Mouse (Mus musculus) forebrain, postnatal 0 days (tissue): ENCODE results near the gene Pcbd1. TPM values are rescaled to one million over a fixed set of nuclear protein-coding genes. Genes with fewer than 3 reads are reported as not detected.

ENCODE experiments used
- ATAC-seq: fragments of 200-750 bp; cut with Nextera tagmentation; 2 replicates; pipeline ENCODE4 v1.8.0; 2017; ENCODE audit warnings: mild to moderate bottlenecking, moderate library complexity
- DNase-seq: peaks from one replicate; pipeline ENCODE4 v3.0.0-alpha.2; 2015
- H3K27ac ChIP-seq: fragments of 300-500 bp; sonication (generic); 2 replicates; pipeline ENCODE4 v1.5.1; 2014; ENCODE audit warnings: low read depth, mild to moderate bottlenecking, antibody characterized with exemption, low read length, moderate library complexity, mixed read lengths
- H3K27me3 ChIP-seq: fragments of 300-500 bp; sonication (generic); 2 replicates; pipeline ENCODE4 v1.6.1; 2014; ENCODE audit warnings: mild to moderate bottlenecking, low read length, mixed read lengths; ENCODE audit not compliant: insufficient read depth
- H3K36me3 ChIP-seq: fragments of 300-500 bp; sonication (generic); 2 replicates; pipeline ENCODE4 v1.6.1; 2014; ENCODE audit warnings: mild to moderate bottlenecking, moderate library complexity; ENCODE audit not compliant: insufficient read depth
- H3K4me1 ChIP-seq: fragments of 300-500 bp; sonication (generic); 2 replicates; pipeline ENCODE4 v1.6.1; 2014; ENCODE audit warnings: antibody characterized with exemption; ENCODE audit not compliant: insufficient read depth
- H3K4me2 ChIP-seq: fragments of 300-500 bp; sonication (generic); 2 replicates; pipeline ENCODE4 v1.6.1; 2014; ENCODE audit warnings: low read depth, mild to moderate bottlenecking, moderate library complexity
- H3K4me3 ChIP-seq: fragments of 300-500 bp; sonication (generic); 2 replicates; pipeline ENCODE4 v1.5.1; 2014; ENCODE audit warnings: low read depth, low read length, mixed read lengths
- H3K9ac ChIP-seq: fragments of 300-500 bp; sonication (generic); 2 replicates; pipeline ENCODE4 v1.6.1; 2014; ENCODE audit warnings: mild to moderate bottlenecking
- H3K9me3 ChIP-seq: fragments of 300-500 bp; sonication (generic); 2 replicates; pipeline ENCODE4 v1.6.1; 2016; ENCODE audit warnings: low read length
- CTCF ChIP-seq: sonication (generic); IDR thresholded peaks from 2 replicates; pipeline ENCODE4 v1.5.1; 2016; ENCODE audit warnings: antibody characterized with exemption, control low read depth, low read depth
- WGBS: fragments of 180-500 bp; shearing (Covaris S2); extraction: QIAGEN DNeasy Blood & Tissue Kit; methylation state at CpG from one replicate; pipeline ENCODE4 v1.1.7; 2014; 5-methylcytosine and 5-hydroxymethylcytosine counted together
- microRNA-seq, 2 experiments: library from miRNA; unstranded; fragments of <30 nt; microRNA quantifications; one replicate each; pipeline ENCODE4; 2016
- polyA plus RNA-seq: library from polyadenylated mRNA; unstranded; fragments of >200 nt; fragmentation: Nextera tagmentation; extraction: Ambion mirVana; gene quantifications from 2 replicates; pipeline ENCODE4 v1.2.1, GENCODE M21; 2015
- total RNA-seq: library from RNA; depleted of rRNA; stranded (reverse); fragments of >200 nt; gene quantifications from 2 replicates; pipeline ENCODE4 v1.2.3, GENCODE M21; 2014; rRNA removed

Pcbd1 gene
- total and polyA plus RNA-seq, 2 experiments from 2014 or later = 13.6 to 47.8 TPM

DNA sequence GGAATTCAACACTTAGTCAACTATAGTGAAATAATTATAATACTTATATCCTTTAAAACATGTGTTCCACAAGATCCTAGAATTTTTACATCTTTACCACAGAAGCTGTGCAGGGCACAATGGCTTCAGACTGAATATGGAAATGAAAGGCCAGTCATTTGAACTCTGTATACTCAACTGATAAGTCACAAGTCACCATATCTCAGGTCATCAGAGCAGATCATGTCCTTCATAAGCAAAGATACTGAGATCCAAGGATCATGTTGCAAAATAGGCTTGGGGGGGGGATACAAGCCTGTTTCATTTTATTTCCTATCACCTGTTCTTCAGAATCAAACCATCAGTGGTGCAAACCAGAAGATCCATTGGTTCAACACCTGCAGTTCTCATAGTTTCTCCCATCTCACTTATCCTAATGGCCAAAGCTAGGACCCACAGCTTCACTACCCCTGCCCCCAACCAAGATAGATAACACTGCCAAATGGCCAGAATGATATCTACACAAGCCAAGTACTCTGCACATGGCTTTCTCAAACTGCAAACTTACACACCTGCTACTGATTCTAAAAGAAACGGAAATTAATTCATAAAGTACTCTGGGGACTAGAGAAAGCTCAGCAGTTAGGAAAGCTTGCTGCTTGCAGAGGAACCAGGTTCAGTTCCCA is 39.7 kb downstream of the Pcbd1 start:
- Histone ChIP-seq H3K9me3 (no peaks in the 10 kb centered on the region), H3K27me3 (no peaks in the 10 kb centered on the region), H3K4me3 (no peak overlapping the region), H3K27ac (no peak overlapping the region), H3K36me3 (0 out of 2 replicates have a peak, but pooled peaks cover 2% of the 10 kb centered on the region), H3K4me2 (no peak overlapping the region), H3K9ac (no peak overlapping the region), H3K4me1 (no peaks in the 10 kb centered on the region)
- ATAC-seq (no peak), DNase-seq (no peak)
- WGBS = 95% methylated on average over 1 of the region's 1 CpGs
- no peak for TF ChIP-seq CTCF

DNA sequence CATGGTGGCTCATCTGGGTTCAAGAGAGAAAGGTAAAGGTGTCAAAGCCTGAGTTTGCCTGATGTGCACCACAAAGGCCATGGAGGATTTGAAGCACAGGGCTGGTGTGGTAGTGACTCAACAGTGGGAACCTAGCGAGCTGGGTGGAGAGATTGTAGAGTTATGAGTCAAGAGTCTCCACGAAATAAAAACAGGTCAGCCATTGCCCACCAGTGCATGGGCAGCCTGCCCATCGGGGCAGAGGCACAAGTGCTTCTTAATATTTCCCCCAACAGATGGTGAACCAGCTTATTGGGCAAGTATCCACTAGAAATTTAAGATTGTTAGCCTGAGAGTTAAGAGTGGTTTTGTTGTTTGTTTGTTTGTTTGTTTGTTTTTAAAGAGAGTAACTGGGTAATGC is 41.8 kb downstream of the Pcbd1 start:
- Histone ChIP-seq H3K4me1 (no peaks in the 10 kb centered on the region), H3K27ac (no peak overlapping the region), H3K36me3 (0 out of 2 replicates have a peak, but pooled peaks cover 2% of the 10 kb centered on the region), H3K9me3 (no peaks in the 10 kb centered on the region), H3K9ac (no peak overlapping the region), H3K4me3 (no peak overlapping the region), H3K27me3 (no peaks in the 10 kb centered on the region), H3K4me2 (no peak overlapping the region)
- no peak for TF ChIP-seq CTCF
- 81% methylated on average over 3 of the region's 3 CpGs for WGBS
- DNase-seq (no peak), ATAC-seq (no peak)

DNA sequence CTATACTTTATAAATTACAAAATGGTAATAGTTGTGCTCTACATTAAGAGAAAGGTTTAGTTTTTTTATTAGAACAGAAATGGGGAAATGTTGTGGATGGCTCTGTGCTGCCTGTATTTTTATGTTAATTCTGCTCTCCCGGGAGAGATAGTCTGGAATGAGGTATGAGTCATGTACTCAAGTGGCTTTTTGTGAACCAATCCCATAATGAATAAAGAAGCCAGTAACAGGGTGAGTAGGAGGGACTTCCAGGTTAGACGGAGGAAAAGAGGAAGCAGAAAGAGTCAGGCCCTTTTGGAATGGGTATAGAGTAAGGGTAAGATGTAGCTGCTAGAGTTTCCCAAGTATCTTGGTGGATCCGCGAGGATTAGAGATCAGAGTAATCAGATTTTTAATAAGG is 44.9 kb downstream of the Pcbd1 start:
- no peak for ATAC-seq
- no peaks in the 10 kb centered on the region for H3K27me3 ChIP-seq
- 65% methylated on average over 4 of the region's 4 CpGs for WGBS
- no peak overlapping the region for H3K4me2 ChIP-seq
- no peak for DNase-seq
- H3K27ac ChIP-seq = no peak overlapping the region
- no peaks in the 10 kb centered on the region for H3K4me1 ChIP-seq
- no peak overlapping the region for H3K4me3 ChIP-seq
- no peak overlapping the region for H3K9ac ChIP-seq
- TF ChIP-seq CTCF = no peak
- no peaks in the 10 kb centered on the region for H3K9me3 ChIP-seq
- H3K36me3 ChIP-seq = peaks cover 2% of the 10 kb centered on the region; the same call in 1 of the 2 replicates

DNA sequence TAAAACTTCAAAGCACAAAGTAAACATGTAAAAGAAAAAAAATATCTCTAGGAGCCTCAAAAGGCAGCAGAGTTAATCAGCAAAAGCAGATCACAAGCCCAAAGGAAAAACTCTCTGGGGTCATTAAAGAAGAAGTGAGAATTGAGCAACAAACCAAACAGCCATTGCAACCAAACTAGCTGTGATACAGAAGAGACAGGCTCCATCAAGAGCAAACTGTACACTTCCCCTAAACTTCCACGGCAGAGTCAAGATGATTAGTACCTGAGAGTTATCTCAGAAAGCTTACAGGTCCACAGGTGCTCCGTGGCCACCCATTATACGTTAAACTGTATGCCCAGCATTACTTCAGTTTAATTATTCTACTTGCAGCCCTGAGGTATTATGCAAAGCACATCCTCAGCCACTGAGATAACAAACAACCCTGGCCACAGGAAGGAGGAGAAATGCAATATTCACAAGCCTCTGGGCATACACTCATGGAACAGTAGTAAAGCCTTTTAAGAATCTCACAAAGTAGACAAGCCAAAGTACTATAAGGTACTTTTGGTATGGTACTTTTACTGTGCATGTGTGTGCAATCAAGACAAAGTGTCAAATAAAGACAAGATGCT is 46.2 kb downstream of the Pcbd1 start:
- WGBS = 72% methylated on average over 3 of the region's 3 CpGs
- no peak for DNase-seq
- H3K9me3 ChIP-seq = no peaks in the 10 kb centered on the region

DNA sequence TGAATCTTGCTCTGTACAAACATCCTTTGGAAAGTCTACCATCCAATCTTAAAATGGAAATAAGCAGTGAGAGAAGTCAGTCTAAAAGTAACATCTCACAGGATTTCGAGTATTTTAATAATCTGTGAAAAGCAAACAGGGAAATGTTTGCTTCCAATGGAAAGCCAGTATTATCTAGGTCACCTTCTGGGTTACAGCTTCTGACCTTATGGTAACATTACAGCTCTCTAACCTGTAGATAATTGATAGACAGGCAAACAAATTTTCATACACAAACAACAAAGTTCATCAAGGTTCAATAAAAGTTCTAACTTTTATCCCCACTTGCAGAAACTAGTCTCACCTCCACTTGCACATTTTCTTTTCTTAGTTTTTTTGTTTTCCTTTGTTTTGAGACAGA is 48.4 kb downstream of the Pcbd1 start:
- H3K4me3 ChIP-seq = no peak overlapping the region
- no peak for TF ChIP-seq CTCF
- no peaks in the 10 kb centered on the region for H3K9me3 ChIP-seq
- no peaks in the 10 kb centered on the region for H3K27me3 ChIP-seq
- no peak overlapping the region for H3K27ac ChIP-seq
- ATAC-seq (no peak), DNase-seq (no peak)
- H3K4me1 ChIP-seq = no peaks in the 10 kb centered on the region
- WGBS = 74% methylated on average over 1 of the region's 1 CpGs
- peaks cover 3% of the 10 kb centered on the region; the same call in 1 of the 2 replicates for H3K36me3 ChIP-seq
- H3K4me2 ChIP-seq = no peak overlapping the region
- H3K9ac ChIP-seq = no peak overlapping the region

More for the DNA sequence above, 46.2 kb downstream of the Pcbd1 start:
- peaks cover 2% of the 10 kb centered on the region; the same call in 1 of the 2 replicates for H3K36me3 ChIP-seq
- H3K4me1 ChIP-seq = no peaks in the 10 kb centered on the region
- no peak for TF ChIP-seq CTCF
- H3K4me3 ChIP-seq = no peak overlapping the region
- H3K27me3 ChIP-seq = no peaks in the 10 kb centered on the region
- no peak overlapping the region for H3K9ac ChIP-seq
- H3K27ac ChIP-seq = no peak overlapping the region
- ATAC-seq = no peak
- no peak overlapping the region for H3K4me2 ChIP-seq

GRCm38 (mm10) chr10:61143343-61143742 is 54.2 kb downstream of the Pcbd1 start:
- Histone ChIP-seq H3K9me3 (no peaks in the 10 kb centered on the region), H3K27ac (no peak overlapping the region), H3K4me3 (no peak overlapping the region), H3K27me3 (no peaks in the 10 kb centered on the region), H3K4me2 (no peak overlapping the region), H3K9ac (no peak overlapping the region), H3K4me1 (no peaks in the 10 kb centered on the region), H3K36me3 (0 out of 2 replicates have a peak, but pooled peaks cover 3% of the 10 kb centered on the region)
- TF ChIP-seq CTCF = no peak
- no peak for DNase-seq
- ATAC-seq = no peak
- WGBS = 92% methylated on average over 2 of the region's 2 CpGs

Small RNAs within 50 kb of the gene (microRNA-seq; reads per million reads assigned to microRNA genes)
- gene Gm44308 = 0 reads per million in 2 experiments

Other genes with a start within 250 kb of the Pcbd1 start
- gene Sgpl1, start 58.4 kb downstream of the Pcbd1 start, total RNA-seq = 40.6 and 50.6 TPM in 2 replicates
- gene Sgpl1, start 58.4 kb downstream of the Pcbd1 start, polyA plus RNA-seq = 28.0 and 31.9 TPM in 2 replicates
- gene Tbata, start 82.6 kb downstream of the Pcbd1 start, total RNA-seq = 0.62 and 1.2 TPM in 2 replicates
- 2.9 and 4.7 TPM in 2 replicates for gene Tbata, start 82.6 kb downstream of the Pcbd1 start, polyA plus RNA-seq
- gene Adamts14, start 184.1 kb downstream of the Pcbd1 start, total RNA-seq = 0.54 and 1.0 TPM in 2 replicates
- gene Adamts14, start 184.1 kb downstream of the Pcbd1 start, polyA plus RNA-seq = 0.18 and 0.22 TPM in 2 replicates
- not detected in 2 replicates for gene Prf1, start 208.5 kb downstream of the Pcbd1 start, total RNA-seq
- not detected in 2 replicates for gene Prf1, start 208.5 kb downstream of the Pcbd1 start, polyA plus RNA-seq